Mouse (Mus musculus) cerebellum, adult 2 months (tissue): ENCODE measurements at regions not wholly inside any gene's neighbourhood (a gene's known extent, or its start where the extent isn't known, plus 50 kb on each side); places are given as distances from the start of the nearest gene placed in this dataset.

Experiments
- DNase-seq, 2 experiments: peaks; one replicate each; pipeline ENCODE4 v3.0.0; 2021
- H3K27ac ChIP-seq: fragments of 200-500 bp; 2 replicates; pipeline ENCODE4 v1.5.1; 2012; ENCODE audit warnings: low read length, control low read depth, inconsistent platforms; ENCODE audit not compliant: insufficient read depth
- H3K27me3 ChIP-seq: fragments of 200-500 bp; 2 replicates; pipeline ENCODE4 v1.6.1; 2012; ENCODE audit warnings: inconsistent platforms, mild to moderate bottlenecking, low read length, moderate library complexity; ENCODE audit not compliant: control insufficient read depth, insufficient read depth
- H3K4me1 ChIP-seq: fragments of 200-500 bp; 2 replicates; pipeline ENCODE4 v1.6.1; 2011; ENCODE audit warnings: low read length; ENCODE audit not compliant: control insufficient read depth, insufficient read depth
- H3K4me3 ChIP-seq: fragments of 200-500 bp; replicated peaks from 2 replicates; pipeline ENCODE3; 2011; ENCODE audit warnings: mild to moderate bottlenecking, low read depth, low read length, control low read depth; ENCODE audit not compliant: insufficient read depth
- CTCF ChIP-seq: fragments of 200-500 bp; IDR thresholded peaks from 2 replicates; pipeline ENCODE4 v1.5.1; 2011; ENCODE audit warnings: low read depth, mild to moderate bottlenecking, control low read depth, low read length, moderate library complexity, borderline replicate concordance; ENCODE audit not compliant: insufficient read depth
- POLR2A ChIP-seq: fragments of 200-500 bp; IDR thresholded peaks from 2 replicates; pipeline ENCODE4 v1.6.1; 2011; ENCODE audit warnings: low read length, control low read depth, borderline replicate concordance; ENCODE audit not compliant: insufficient read depth
- WGBS: fragments of 180-500 bp; shearing (Covaris S2); methylation state at CpG from one replicate; pipeline ENCODE4 v1.1.7; 2018; 5-methylcytosine and 5-hydroxymethylcytosine counted together

- 44% methylated on average over 7 of the region's 7 CpGs for WGBS
- Histone ChIP-seq H3K4me1 (no peaks in the 10 kb centered on the region), H3K27me3 (no peaks in the 10 kb centered on the region), H3K27ac (no peak overlapping the region), H3K4me3 (no peak overlapping the region)
- DNase-seq: no peak
- TF ChIP-seq CTCF (no peak), POLR2A (no peak)
Observed at GRCm38 (mm10) chr12:109895389-109895788, 295.3 kb upstream of the Rtl1 start.

GRCm38 (mm10) chr12:109896397-109896796 lies 296.3 kb upstream of the Rtl1 start:
- TF ChIP-seq CTCF (no peak), POLR2A (no peak)
- no peaks in the 10 kb centered on the region for H3K4me1 ChIP-seq
- no peak overlapping the region for H3K4me3 ChIP-seq
- DNase-seq: no peak
- H3K27me3 ChIP-seq: no peaks in the 10 kb centered on the region
- H3K27ac ChIP-seq: no peak overlapping the region
- WGBS: 91% methylated on average over 9 of the region's 9 CpGs

- Histone ChIP-seq H3K27me3 (no peaks in the 10 kb centered on the region), H3K4me1 (no peaks in the 10 kb centered on the region), H3K4me3 (no peak overlapping the region), H3K27ac (no peak overlapping the region)
- no peak for DNase-seq
- TF ChIP-seq POLR2A: no peak
- TF ChIP-seq CTCF: no peak
- WGBS: 74% methylated on average over 10 of the region's 10 CpGs
Observed at GRCm38 (mm10) chr12:109896906-109897305, 296.8 kb upstream of the Rtl1 start.

GRCm38 (mm10) chr12:109897861-109898385 lies 297.8 kb upstream of the Rtl1 start:
- WGBS: 35% methylated on average over 11 of the region's 11 CpGs
- no peak overlapping the region for H3K4me3 ChIP-seq
- H3K4me1 ChIP-seq: no peaks in the 10 kb centered on the region
- DNase-seq: no peak
- H3K27me3 ChIP-seq: no peaks in the 10 kb centered on the region
- no peak overlapping the region for H3K27ac ChIP-seq
- TF ChIP-seq POLR2A: no peak

- no peak for DNase-seq
- Histone ChIP-seq H3K27ac (no peak overlapping the region), H3K4me1 (no peaks in the 10 kb centered on the region), H3K27me3 (no peaks in the 10 kb centered on the region), H3K4me3 (no peak overlapping the region)
- WGBS: 61% methylated on average over 3 of the region's 3 CpGs
- no peak for TF ChIP-seq POLR2A
- TF ChIP-seq CTCF: no peak
Observed at GRCm38 (mm10) chr12:109899420-109899819, 299.3 kb upstream of the Rtl1 start.

- 19% methylated on average over 9 of the region's 9 CpGs for WGBS
- Histone ChIP-seq H3K4me1 (no peaks in the 10 kb centered on the region), H3K4me3 (no peak overlapping the region), H3K27ac (no peak overlapping the region), H3K27me3 (no peaks in the 10 kb centered on the region)
- no peak for TF ChIP-seq POLR2A
- no peak for TF ChIP-seq CTCF
- no peak for DNase-seq
Observed at GRCm38 (mm10) chr12:109910966-109911495, 310.9 kb upstream of the Rtl1 start.

- no peak overlapping the region for H3K27ac ChIP-seq
- no peak overlapping the region for H3K4me3 ChIP-seq
- WGBS: 35% methylated on average over 9 of the region's 9 CpGs
- TF ChIP-seq POLR2A (no peak), CTCF (no peak)
- no peaks in the 10 kb centered on the region for H3K4me1 ChIP-seq
- no peak for DNase-seq
- H3K27me3 ChIP-seq: no peaks in the 10 kb centered on the region
Observed at GRCm38 (mm10) chr12:109911506-109911905, 311.4 kb upstream of the Rtl1 start.

- Histone ChIP-seq H3K27me3 (no peaks in the 10 kb centered on the region), H3K27ac (no peak overlapping the region), H3K4me1 (no peaks in the 10 kb centered on the region), H3K4me3 (no peak overlapping the region)
- TF ChIP-seq POLR2A (no peak), CTCF (no peak)
- WGBS: 61% methylated on average over 6 of the region's 6 CpGs
- no peak for DNase-seq
Observed at GRCm38 (mm10) chr12:109917761-109918160, 317.6 kb upstream of the Rtl1 start.
